Mouse (Mus musculus) ovary, adult 18-20 months (tissue): ENCODE results near the gene Commd7.

Experiments
- DNase-seq: peaks from one replicate; pipeline ENCODE4 v3.0.0; 2022; ENCODE audit warnings: low spot score, mixed read lengths

Gene Commd7

DNA sequence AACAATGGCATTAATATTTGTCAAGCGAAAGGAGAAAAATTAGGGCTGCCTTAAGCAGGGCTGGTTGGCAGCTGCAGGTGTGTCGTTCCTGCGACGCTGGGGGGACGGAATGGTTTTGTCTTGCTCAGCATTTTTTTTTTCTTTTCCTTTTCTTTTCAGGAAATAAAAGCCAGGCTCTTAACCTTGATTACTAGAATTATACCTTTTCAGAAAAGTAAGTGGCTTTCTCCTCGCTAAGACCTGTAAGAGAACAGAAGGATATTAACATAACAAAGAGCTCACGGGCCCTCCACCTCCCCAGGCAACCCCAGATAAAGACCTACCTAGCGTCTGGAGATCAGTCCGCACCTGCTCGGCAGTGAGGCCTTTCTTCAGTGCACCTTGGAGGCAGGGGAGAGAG is 10.1 kb downstream of the Commd7 start:
- no peak for DNase-seq

GRCm38 (mm10) chr2:153618889-153619288 is 13.7 kb downstream of the Commd7 start:
- no peak for DNase-seq

DNA sequence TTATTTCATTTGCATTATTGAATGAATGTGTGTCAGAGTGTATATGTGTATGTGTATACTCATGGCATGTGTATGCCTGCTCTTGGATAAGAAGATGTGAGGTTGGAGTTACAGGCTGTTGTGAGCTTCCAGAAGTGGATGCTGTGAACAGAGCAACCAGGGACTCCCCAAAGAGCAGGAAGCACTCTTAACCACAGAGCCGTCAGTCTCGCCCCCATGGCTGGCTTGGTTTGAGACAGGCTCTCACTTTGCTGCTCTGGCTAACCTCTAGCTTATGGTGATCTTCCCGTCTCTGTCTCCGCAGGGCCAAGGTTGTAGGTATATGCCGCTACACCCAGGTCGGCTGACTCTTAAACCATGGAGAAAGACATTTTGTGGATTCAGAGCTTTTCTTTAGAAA is 14.1 kb downstream of the Commd7 start:
- DNase-seq: no peak

DNA sequence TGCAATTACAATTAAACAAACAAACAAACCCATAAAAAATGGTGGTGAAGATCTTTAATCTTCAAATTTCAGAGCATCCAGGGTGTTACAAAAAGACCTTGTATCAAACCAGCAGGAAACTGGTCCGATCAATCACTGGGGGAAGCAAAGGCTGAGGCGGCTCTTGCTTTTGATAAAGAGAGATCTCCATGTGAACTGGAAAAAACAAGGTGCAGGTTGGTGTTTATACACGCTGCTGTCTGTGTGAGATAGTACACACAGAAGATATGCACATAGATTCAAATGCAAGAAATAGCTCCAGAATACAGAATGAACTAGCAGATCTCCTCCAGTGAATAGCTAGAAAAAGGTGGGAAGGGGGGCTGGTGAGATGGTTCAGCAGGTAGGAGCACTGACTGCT is 15.7 kb downstream of the Commd7 start:
- no peak for DNase-seq

DNA sequence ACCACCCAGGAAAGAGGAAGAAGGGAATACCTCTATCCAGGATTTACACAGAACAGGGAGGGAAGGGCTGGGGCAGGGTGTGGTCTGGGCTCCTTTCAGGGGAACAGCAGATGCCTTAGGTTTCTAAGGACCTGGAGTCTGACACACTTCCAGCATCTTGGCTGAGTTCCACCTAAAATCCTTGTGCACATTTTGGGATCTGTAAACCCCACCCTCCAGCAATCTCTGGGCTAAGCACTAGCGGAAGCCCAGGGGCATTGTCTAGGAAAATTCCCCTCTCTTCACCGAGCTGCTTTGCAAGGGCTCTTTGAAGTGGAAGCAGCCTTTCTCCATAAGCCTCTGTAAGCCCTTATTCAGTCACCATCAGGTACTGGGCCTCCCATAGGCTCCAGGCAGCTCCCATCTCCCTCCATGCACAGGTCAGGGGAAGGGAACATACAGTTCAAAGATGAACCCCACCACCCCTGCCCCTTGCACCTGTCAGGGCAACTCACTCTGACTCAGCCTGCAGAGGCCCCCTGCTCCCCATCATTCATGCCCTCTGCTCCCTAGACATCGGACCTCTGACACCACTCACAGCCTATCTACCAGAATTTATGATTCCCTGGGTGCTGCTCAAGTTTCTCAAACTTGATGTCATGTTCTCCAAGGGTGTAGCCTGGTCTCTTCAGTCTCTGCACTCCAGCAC is 19.8 kb downstream of the Commd7 start:
- DNase-seq: no peak

DNA sequence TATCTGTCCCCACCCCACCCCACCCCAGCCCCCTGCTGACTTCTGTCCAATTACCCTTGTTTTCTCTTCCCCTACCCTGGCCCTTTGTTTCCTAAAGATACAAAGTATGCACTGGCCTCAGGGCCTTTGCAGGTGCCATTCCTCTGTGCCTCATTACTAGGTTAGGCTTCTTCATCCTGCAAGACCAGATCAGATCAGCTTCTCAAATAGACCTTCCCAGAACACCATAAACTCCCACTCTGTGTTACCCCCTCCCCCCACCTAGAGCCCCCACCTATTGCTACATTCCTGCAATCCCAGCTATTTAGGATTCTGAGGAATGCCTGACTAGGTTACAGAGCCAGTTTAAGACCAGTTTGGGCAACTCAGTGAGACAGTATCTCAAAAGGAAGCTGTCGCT is 20.8 kb downstream of the Commd7 start:
- no peak for DNase-seq

DNA sequence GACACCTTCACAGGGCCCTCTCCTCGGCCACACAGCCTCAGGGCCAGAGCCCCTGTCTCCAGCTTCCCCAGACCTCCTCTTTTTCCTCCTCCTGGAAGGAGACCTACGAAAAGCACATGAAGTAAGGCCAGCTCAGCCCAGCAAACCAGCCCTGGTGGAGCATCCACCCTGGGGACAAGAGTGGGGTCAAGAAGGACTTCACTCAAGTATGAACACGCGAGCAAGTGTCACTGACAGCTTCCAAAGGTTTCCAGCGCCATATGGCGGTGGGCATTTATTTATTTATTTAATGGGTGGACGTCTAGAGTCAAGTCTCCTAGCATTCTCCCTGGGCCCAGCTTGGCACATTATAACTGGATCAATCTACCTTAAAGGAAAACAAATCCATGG is 21.3 kb downstream of the Commd7 start:
- no peak for DNase-seq

DNA sequence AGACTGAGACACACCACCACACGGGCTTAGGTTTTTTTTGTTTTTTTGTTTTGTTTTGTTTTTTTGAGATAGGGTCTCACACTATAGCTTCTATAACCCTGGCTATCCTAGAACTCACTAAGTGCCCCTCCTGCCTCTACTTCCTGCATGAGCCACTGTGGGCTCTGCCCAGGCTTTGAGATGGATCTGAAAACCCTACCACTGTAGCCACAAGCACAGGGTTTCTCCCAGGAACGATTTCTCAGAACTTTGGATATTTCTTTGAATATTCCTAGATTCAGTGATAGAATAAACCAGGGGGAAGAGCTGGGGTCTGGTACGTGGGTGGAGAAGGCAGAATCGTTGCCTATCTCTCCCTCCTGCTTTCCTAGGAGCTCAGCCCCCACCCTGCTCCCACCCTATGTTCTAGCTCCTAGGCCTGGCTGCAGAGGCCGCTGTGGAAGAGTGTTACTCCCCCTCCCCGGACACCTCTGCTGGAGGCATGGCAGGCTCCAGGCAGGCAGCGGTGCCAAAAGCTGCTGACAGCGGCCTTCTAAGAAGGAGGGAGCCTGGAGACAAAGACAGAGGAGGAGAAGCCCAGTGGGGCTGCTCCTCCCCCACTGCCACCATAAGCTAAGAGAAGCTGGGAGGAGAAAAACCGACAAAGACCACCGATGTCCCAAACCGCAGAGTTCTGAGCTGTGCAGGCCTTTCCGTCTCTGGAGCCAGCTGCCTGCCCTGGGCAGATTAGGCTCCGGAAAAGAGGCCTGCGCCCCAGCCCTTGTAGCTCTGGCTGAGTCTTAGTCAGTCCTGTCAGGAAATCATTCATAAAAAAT is 21.9 kb downstream of the Commd7 start:
- no peak for DNase-seq

DNA sequence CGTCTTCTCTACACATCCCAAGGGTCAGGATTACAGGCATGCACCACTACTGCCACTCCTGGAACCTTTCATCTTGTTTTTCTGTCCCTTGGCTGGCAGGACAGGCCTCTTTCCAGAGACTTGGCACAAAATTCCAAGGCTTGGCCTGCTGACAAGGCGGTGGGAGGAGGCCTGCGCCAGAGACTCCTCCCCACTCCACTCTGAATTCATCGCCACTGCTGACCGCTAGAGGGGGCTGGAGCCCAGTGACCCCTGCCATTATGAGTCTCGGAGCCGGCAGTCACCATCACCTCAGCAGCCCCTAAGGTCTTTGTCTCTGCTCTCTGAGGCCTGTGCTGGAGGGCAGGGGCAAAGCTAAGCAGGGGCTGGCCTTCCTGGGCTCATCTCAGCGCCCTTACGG is 23.0 kb downstream of the Commd7 start:
- DNase-seq: peak; percentile 84

- no peak for DNase-seq
Observed at GRCm38 (mm10) chr2:153609058-153609457, 23.5 kb downstream of the Commd7 start.

DNA sequence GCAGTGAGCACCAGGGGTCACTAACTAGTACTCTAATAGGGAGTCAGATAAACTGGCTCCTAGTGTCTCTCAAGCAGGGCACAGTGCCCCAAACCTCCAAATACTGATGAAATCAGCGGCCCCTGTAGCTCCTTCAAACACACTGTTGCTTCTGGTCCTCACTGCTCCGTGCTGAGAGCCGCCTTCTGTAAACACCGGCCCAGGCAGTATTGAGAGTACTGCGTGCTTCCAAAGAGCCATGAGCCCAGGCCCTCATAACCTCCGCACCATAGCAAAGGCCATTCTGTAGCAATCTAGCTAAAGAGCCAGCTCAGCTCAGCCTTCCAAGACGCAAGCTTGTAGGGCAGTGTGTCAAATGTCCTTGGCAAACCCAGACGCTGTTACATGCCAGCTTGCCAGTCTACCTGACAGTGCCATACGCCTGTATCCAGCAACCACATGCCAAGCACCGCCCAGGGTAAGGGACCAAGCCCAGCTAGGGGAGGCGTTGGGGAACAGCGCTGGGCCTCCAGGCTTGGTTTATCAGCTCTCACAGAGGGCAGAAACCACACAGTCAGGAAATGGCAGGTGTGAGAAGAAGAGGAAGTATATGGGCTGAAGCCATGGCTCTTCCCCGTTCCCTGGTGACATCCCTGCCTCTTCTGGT is 24.6 kb downstream of the Commd7 start:
- peak; percentile 53 for DNase-seq

- DNase-seq: no peak
Observed at GRCm38 (mm10) chr2:153606421-153606820, 26.2 kb downstream of the Commd7 start.

- DNase-seq: no peak
Observed at GRCm38 (mm10) chr2:153603724-153604123, 28.9 kb downstream of the Commd7 start.

DNA sequence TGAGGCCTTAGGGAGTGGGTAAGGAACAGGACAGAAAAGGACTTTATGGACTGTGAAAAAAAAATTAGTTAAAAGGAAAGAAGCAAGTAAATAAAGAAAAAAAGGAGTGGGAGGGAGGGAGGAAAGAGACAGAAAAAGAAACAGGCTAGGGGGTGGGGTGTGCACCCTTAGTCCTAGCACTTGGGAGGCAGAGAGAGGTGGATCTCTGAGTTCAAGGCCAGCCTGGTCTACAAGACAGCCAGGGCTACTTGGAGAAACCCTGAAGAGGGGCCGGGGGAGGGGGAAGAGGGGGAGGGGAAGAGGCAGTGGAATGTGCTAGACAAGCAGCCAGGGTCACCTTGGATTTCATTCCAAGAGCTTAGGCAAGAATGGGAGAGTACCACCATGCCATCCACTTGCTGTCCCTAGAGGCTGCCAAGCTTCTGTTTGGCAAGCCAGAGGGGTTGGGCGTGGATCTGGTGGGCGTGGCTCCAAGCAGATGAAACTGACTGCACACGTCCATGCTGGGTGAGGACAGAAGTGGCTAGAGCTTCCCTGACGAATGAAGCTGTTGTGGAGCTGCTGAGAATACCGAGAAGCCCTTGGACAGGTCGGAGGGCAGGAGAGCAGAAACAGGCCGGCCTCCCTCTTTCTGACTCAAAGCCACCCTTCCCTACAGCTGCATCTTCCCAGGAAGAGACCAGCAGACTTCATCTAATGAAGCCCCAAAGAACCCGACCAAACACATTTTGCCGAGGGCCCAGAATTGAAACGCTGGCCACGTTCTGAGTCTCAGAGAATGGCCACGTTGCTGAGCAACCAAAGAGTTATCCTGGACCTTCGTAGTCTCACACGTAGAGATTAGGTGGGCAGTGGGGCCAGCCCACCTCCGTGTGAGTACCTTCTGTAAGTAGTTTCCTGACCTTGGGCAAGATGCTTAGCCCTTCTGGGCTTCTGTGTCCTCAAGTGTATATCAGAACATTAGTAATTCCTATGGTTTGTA is 31.6 kb downstream of the Commd7 start:
- DNase-seq: peak; percentile 68

DNA sequence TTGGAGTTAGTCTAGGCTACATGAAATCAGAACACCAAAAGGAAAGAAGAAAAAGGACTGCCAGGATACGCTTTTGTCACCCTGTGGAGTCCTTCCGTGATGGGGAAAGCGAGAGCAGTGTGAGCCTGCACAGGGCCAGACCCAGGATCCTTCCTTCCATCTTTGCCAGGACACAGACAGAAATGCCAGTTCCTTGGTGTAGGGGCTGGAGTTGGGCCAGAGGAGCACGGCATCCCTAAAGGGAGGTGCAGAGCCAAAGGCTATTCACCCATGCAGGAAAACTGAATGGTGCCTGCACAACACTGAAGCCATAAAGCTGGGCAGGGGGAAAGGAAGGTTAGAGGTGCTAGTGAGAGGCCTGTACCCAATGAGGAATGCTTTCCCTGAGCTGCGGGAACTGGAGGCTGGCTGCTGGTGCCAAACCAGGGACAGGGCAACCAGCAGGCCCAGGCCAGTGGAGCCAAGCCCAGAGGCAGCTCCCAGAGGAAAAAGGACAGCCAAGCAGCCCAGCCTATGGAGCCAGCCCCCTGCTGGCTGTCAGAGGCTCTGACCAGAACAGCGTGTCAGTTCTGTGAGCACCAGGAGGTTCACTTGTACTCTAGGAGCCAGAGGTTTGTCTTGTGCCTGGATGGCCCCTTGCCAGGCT is 32.4 kb downstream of the Commd7 start:
- peak; percentile 67 for DNase-seq

GRCm38 (mm10) chr2:153597626-153598025 is 35.0 kb downstream of the Commd7 start:
- DNase-seq: no peak

- no peak for DNase-seq
Observed at GRCm38 (mm10) chr2:153597014-153597413, 35.6 kb downstream of the Commd7 start.

DNA sequence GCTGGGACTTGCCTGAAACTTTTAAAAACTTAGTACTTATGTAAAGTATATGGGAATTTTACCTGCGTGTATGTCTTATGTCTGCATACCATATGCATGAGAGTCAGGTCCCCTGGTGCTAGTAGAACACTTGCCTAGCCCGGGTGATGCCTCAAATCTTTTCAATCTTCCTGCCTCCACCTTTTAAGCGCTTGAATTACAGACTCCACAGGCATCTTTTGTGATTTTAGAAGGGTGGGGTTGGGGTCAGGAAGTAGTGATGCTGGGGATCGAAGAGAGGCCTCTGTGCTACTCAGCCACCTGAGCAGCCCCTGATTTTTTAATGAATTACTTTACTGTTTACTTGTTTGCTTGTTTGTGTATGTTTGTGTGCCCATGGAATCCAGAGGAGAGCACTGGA is 37.6 kb downstream of the Commd7 start:
- DNase-seq: no peak

- DNase-seq: no peak
Observed at GRCm38 (mm10) chr2:153593186-153593585, 39.4 kb downstream of the Commd7 start.

DNA sequence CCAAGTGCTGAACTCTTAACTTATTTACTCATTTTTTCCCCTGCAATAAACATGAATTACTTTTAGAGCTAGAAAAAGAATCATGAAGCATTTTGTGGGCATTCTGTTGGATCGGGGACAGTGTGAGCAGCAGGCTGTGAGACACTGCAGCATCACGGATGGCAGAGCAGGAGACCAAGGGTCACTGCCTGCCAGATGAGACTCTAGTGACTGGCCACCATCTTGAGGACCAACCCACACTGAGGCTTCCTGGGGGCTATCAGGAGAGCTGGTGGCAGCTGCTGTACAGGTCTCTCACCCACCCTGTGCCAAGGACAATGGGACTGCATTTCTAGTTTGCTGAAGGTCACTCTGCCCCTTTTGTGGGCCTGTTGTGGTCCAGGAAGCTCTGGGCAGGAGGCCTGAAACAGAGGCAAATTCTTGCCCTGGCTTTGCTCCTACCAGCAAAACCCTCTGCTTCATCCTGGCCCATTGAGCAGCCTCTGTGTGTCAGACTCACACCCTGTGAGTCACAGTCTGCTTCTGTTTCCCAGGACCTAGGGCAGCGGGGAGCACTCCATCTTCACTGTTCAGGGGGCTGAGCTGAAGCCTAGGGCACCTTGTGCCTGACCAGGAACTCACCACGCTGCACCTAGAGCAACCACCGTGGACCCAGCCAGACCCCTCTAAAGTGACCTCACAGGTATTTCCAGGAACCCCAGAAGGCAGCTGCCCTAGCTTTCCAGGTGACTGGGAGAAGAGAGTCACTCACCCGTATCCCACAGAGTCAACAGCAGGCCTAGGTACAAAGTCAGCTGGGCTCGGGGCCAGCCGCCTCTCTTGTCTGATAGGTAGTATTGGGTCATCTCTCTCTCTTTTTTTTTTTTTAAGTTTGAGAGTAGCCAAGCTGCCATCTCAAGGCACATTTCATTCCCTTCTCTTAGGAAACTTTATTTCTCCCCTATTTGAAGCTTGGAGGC is 40.2 kb downstream of the Commd7 start:
- DNase-seq: no peak
